Mouse (Mus musculus): Measurements from ENCODE around the gene Cerk.

DNA sequence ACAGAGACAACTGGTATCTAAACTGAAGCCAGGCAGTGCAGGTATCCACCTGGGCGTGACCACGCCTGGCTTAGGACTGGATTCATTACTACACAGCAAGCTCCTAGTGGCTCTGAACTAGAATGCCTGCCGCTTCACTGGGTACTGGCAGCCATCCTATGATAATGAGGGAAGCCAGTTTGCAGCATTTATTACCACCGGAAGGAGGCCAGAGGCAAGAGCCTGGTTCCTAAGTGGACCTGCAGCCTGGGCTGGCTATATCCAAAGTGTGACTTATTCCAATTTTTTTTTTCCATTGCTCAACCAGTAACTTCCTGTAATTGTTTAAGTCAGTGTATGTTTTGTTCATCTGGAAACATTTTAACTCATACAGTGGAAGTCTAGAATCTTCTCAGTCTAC is 20.4 kb upstream of the Cerk start:
- TF ChIP-seq UBTF (IDR thresholded peaks at IDR 0.05; ENCODE audit: low read depth, low read length) (no peak), ZNF384 (IDR thresholded peaks at IDR 0.05; ENCODE audit: low read depth, low read length) (no peak), ELF1 (IDR thresholded peaks at IDR 0.05; ENCODE audit: low read depth, low read length) (no peak), EP300 (IDR thresholded peaks at IDR 0.05; ENCODE audit: low read length) (no peak), NRF1 (IDR thresholded peaks at IDR 0.05; ENCODE audit: low read depth, low read length) (no peak), POLR2A (IDR thresholded peaks at IDR 0.05; ENCODE audit: low read depth, low read length) (no peak)

All from CH12.LX (cell line).